Mouse (Mus musculus) heart, postnatal 0 days (tissue): Measurements from ENCODE around the gene Ccdc57.

Experiments used
- CTCF ChIP-seq: IDR thresholded peaks from 2 replicates; pipeline ENCODE4 v1.5.1; 2016; ENCODE audit warnings: antibody characterized with exemption, control low read depth, low read depth
- EP300 ChIP-seq: IDR thresholded peaks from 2 replicates; pipeline ENCODE4 v1.6.1; 2016; ENCODE audit warnings: antibody characterized with exemption, low read depth

- no peak for TF ChIP-seq EP300
- no peak for TF ChIP-seq CTCF
These were observed 28.9 kb upstream of the Ccdc57 start for GRCm38 (mm10) chr11:120961594-120961993.
